Mouse (Mus musculus) large intestine, adult 2 months (tissue): ENCODE measurements around the gene Cpxm2. TPM values are rescaled to one million over a fixed set of nuclear protein-coding genes. Genes with fewer than 3 reads are reported as not detected.

Experiments used
- DNase-seq: peaks from one replicate; pipeline ENCODE4 v3.0.0-alpha.2; 2012; ENCODE audit warnings: low read depth, low spot score
- WGBS: fragments of 180-500 bp; shearing (Covaris S2); methylation state at CpG from one replicate; pipeline ENCODE4 v1.1.7; 2018; 5-methylcytosine and 5-hydroxymethylcytosine counted together
- polyA plus RNA-seq: library from polyadenylated mRNA; depleted of rRNA; stranded (reverse); fragments of >200 nt; gene quantifications from 2 replicates; pipeline ENCODE4 v1.2.3, GENCODE M21; 2012; rRNA removed

The Cpxm2 gene
- polyA plus RNA-seq, result 4.3 and 5.0 TPM in 2 replicates

DNA sequence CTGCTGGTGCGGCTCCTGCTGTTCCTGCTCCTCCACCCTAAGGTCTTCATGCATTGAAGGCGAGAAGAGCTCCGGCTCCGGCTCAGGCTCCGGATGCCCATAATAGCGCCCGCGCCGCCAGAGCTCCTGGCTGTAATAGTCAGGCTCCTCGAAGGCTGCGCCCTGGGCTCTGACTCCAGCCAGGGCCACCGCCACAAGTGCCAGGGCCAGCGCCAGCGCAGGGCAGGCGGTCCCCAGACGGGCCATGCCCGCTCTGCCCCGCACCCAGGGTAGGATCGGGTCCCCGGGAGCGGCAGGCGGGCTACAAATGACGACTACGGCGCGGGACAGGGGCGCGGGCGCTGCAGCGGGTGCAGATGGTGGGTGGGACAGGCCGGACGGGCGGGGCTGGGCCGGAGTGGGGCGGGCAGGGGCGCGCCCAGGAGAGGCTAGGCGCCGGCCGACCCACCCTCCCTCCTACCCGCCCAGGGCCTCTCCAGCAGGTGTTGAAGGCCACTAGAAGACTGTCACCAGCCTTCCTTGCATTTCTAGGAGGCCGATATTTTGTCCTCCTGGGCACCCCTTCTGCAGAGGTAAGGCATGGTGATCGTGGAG, at the start of gene Cpxm2:
Gene Cpxm2 (minus strand): TSS at position 372 of the 594 bp plus-strand sequence.
- 3% methylated on average over 43 of the region's 43 CpGs for WGBS
- no peak for DNase-seq

GRCm38 (mm10) chr7:132204073-132204612, 49.6 kb upstream of the Cpxm2 start:
- DNase-seq, result no peak
- WGBS, result 30% methylated on average over 1 of the region's 1 CpGs

DNA sequence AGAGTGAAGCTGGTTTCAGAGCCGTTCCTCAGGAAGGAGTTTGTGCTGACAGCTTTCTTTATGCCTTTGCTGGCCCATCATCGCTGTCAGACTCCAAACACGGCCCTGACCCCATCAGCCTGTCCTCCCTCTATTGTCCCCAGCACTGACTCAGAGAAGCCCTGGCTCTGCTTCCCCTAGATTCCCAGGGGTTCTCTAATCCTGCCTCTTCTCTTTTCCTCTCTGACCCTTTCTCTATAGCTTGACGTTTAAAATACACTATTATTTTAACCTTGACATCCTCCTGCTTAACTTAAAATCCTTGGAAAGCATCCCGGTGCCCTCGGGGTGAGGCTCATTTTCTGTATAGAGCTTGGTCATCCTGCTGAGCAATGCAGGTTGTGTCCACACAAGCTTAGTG, 45.1 kb upstream of the Cpxm2 start:
- 44% methylated on average over 6 of the region's 6 CpGs for WGBS
- DNase-seq, result no peak

GRCm38 (mm10) chr7:132198806-132199205, 44.3 kb upstream of the Cpxm2 start:
- 83% methylated on average over 1 of the region's 1 CpGs for WGBS
- no peak for DNase-seq

DNA sequence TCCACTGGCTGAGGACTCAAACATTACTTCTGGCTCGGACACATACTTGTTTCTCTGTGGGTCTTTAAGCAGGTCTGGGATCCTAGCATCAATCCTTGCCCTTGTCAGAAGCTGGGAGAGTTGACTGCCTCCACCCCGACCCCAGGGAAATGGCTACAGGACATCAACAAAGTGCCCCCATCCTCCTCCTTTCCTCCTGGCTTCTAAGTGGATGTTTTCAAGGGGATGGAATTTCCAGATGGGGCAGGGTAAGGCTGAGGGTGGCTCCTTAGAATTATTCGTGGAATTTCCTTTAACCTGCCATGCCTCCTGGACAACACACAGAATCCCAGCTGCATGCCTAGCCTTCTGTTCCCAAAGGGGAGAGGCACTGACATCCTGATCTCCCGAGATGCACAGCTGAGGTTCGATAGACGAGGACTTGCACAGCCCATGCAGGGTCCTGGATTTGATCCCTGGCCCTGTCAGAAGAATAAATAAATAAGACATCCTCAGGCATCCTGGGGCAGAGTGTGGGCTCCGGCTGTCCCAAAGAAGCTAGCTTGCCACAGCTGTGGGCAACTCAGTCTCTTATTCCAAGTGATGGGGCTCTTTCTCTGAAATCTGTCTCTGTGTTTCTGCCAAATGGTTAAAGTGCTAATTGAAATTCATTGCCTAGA, 43.4 kb upstream of the Cpxm2 start:
- no peak for DNase-seq
- 48% methylated on average over 7 of the region's 7 CpGs for WGBS

GRCm38 (mm10) chr7:132196581-132196980, 42.0 kb upstream of the Cpxm2 start:
- WGBS, result 88% methylated on average over 1 of the region's 1 CpGs
- DNase-seq, result no peak

DNA sequence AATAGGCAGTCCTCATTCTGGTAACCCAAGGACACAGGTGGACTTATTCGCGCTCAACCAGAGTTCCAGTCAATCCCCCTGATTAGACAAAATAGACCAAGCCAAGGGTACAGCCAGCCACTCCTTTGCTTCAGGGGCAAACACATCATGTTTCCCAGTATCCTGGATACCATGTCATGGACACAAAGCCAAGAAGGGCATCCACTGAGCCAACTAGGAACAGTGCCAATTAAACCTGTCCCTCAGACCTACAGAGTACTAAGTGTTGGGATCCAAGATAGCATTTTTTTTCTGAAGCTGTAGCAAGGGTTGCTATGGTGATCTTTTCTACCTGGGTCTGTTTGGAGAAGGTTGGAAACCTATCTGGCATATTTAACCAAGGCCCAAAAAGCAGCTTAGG, 39.1 kb upstream of the Cpxm2 start:
- no peak for DNase-seq
- 95% methylated on average over 2 of the region's 2 CpGs for whole genome bisulfite sequencing

DNA sequence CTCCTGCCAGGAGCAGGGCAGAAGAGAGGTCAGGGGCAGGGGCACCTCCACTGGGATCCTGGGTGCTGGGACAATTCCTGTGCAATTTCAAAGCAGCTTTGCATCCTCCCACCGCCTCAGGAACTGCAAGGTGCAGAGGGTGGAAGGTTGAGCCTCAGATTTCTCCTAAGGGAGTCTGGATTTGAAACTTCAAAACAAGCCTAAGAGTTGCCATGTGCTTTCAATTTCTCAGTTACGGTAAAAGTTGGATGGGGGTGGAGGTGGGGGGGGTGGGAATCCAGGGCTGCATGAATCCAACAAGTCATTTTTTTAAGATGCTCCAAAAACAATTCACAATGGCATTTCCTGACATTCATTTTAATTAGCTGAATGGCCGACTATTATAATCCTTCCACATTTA, 32.9 kb upstream of the Cpxm2 start:
- no peak for DNase-seq
- 66% methylated on average over 3 of the region's 3 CpGs for WGBS

- 58% methylated on average over 5 of the region's 5 CpGs for WGBS
- no peak for DNase-seq
These were observed 29.4 kb upstream of the Cpxm2 start for GRCm38 (mm10) chr7:132183892-132184404.

DNA sequence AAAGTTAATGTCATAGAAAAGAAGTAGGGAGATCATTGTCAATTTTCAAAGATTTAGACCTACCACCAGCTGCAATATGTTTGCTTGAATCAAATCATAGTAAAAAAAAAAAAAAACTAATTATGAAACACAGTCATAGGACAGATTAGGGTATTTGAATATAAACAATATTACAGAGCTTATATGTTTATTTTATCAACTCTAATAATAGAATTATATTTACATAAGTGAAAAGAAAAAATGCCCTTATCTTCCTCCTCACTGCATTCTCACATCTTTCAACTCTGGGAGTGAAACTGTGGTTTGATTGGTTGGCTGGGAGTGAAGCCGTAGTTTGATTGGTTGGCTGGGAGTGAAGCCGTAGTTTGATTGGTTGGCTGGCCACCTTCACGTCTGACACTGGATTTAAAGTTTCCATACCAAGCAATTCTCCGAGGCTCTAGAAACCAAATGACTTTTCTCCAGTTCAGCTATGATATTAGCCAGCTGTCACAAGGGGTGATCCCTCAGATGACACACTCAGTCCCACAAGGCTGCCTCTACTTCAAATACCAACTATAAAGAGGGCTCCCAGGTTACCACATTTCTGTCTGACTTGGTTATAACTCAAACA, 27.2 kb upstream of the Cpxm2 start:
- no peak for DNase-seq
- WGBS, result 84% methylated on average over 4 of the region's 4 CpGs

- DNase-seq, result no peak
- 87% methylated on average over 3 of the region's 3 CpGs for WGBS
These were observed 26.5 kb upstream of the Cpxm2 start for GRCm38 (mm10) chr7:132181042-132181441.

GRCm38 (mm10) chr7:132179049-132179448, 24.5 kb upstream of the Cpxm2 start:
- no peak for DNase-seq
- 35% methylated on average over 1 of the region's 1 CpGs for WGBS

GRCm38 (mm10) chr7:132174787-132175186, 20.2 kb upstream of the Cpxm2 start:
- WGBS, result 80% methylated on average over 5 of the region's 5 CpGs
- no peak for DNase-seq

- 82% methylated on average over 2 of the region's 2 CpGs for WGBS
- DNase-seq, result no peak
These were observed 19.8 kb upstream of the Cpxm2 start for GRCm38 (mm10) chr7:132174296-132174695.

- DNase-seq, result no peak
- 83% methylated on average over 5 of the region's 5 CpGs for WGBS
These were observed 17.7 kb upstream of the Cpxm2 start for GRCm38 (mm10) chr7:132172220-132172619.

- no peak for DNase-seq
- WGBS, result 52% methylated on average over 5 of the region's 5 CpGs
These were observed 17.2 kb upstream of the Cpxm2 start for GRCm38 (mm10) chr7:132171716-132172115.

GRCm38 (mm10) chr7:132169419-132170169, 15.1 kb upstream of the Cpxm2 start:
- DNase-seq, result no peak
- WGBS, result 18% methylated on average over 7 of the region's 7 CpGs

DNA sequence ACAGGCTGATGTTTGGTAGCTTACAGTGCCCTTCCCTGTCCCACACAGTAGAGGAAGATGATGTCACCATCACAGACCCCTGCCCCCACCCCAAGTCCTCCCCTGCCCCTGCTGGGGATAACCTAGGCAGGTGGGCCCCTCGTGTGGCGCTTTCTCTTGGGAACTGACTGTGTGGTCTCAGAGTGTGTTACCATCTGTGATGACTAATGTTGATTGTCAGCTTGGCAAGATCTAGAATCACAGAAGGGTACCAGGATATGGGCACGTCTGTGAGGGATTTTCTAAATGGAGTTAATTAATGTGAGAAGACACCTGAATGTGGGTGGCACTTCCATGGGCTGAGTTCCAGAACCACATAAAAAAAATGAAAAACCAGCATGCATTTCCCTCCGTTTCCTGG, 12.7 kb upstream of the Cpxm2 start:
- DNase-seq, result no peak
- 79% methylated on average over 4 of the region's 4 CpGs for WGBS

DNA sequence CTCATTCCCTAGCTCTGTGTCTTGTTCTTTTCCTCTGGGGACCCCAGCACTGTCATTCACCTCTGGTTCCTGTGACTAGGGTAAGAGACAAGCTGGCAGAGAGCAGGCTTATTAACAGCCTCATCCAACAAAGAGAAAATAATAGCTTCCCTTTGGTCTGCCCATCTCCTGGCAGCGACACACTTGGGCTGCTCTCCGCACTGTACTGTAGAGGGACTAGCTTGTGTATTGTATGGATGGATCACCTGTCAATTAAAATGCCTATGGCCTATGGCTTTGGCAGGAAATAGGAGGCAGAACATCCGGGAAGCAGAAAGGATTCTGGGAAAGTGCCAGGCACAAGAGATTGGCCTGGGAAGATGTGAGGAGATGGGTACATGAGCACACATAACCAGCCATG, 7.7 kb upstream of the Cpxm2 start:
- DNase-seq, result no peak
- 84% methylated on average over 3 of the region's 3 CpGs for WGBS
